Mouse (Mus musculus) cerebellum, adult 9-10 months (tissue): Measurements from ENCODE around the gene Ush2a.

Experiments
- DNase-seq: peaks from one replicate; pipeline ENCODE4 v3.0.0; 2022

Ush2a gene

DNA sequence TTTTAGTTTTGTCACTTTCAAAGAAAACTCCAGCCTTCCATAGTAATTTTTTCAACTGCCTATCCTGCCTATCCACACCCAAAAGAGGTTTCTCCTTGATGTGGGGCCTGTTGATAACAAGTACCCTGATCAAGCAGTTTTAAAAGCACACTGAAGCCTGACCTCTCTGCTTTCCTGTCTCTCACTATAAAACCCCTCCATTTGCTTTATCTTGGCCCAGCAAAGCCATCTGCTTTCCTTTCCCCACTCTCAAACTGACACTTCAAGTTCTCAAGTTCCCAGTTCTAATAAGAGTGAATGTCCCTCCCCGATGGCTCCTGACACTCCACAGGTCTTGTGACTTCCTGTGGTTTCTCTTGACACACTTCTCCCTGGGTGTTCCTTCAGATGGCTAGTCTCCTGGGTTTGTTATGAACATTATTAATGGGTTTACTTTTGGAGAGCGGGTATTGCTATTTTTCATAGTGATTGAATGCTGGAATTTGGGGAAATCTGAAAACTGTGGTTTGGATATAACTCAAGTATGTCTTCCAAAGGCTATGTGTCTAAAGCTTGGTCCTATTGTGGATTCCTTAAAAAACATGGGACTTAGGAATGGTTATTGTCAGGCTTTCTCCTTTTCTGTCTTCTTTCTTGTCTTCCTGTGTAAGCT is 126.1 kb downstream of the Ush2a start:
- DNase-seq, result no peak

DNA sequence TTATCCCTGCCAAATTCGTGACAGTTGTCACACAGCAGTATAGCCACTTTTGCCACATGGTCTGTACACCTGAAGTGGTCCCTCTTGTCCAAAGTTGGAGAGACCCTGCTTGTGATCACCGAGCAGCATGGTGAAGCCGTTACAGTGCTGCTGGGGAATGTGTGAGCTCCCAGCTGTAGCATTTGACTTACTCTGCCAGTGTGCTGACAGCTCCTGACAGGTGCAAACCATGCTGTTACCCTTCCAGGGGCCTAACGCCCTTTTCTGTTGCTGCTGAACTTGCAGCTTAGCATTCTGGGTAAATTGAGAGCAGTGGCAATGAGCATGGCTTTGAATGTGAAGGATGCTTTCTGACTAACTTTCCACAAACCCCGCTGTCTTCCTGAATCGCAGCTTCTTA is 128.3 kb downstream of the Ush2a start:
- DNase-seq, result no peak

DNA sequence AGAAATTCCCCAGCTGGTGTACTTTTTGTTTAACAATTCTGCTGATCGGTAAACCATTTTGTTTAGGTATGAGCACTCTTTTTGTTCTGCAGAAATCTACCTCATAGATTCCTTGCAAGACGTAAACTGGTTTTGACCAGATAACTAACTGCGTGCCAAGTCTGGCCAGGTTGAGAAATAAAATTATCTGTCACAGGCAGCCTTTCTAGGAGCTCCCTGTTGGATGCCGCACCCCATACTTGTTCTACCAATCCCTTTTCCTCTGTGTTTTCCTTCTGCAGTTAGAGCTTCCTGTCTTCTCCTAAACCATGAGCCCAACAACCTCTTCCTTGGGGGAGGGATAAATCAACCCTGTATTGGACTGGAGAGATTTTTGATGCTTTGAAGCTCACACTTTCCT is 145.4 kb downstream of the Ush2a start:
- no peak for DNase-seq

DNA sequence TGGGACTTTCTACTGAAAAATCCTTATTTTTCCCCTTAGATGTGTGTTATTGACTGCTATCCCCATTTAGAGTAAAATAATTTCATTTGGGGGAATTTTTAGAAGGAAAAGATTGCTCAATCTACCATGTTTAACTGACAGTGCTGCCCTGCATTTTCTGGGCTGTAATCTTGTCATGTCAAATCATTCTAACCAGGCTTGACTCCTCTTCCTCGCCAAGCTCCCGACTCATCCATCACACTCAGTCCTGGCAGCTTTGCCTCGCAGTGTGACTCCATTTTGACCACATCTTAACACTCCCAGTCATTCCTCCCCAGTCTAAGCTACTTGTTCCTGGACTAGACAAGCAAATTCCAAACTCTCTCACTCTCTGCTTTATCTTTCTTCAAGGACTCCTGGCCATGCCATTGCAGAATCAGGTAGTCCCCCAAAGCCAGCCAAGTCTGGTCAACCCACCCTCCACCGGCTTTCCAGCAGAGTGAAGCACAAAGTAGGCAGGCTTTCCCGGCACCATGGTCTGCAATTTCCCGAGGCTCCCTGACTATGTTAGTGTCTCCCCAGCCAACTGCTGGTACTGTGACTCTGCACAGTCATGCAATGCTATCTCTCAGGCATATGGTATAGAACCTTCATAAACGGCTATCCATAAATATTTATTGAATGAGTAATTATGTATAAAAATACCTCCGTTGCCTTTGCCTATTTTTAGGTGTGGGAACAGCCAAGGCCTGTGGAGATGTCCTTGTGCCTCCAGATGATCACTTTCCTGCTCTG is 146.0 kb downstream of the Ush2a start:
- no peak for DNase-seq

- DNase-seq, result no peak
These were observed 148.7 kb downstream of the Ush2a start for GRCm38 (mm10) chr1:188410547-188410946.

DNA sequence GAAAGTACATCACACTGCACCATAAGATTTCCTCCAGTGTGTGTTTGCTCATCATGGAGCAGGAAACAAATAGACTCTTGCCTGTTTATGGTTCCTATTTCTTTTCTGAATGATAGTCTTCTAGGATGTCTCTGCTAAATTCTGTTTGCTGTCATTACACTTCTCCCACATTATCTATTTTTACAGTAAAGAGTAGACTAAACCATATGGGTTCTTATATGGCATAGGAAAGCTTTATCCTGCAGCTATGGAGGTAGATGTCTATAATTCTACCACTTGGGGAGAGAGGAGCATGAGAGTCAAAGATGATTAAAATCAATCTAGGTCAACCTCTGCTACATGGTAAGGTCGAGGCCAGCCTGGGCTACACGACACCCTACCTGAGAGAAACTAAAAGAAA is 158.7 kb downstream of the Ush2a start:
- DNase-seq, result no peak

- no peak for DNase-seq
These were observed 166.3 kb downstream of the Ush2a start for GRCm38 (mm10) chr1:188428172-188428571.

- DNase-seq, result no peak
These were observed 168.9 kb downstream of the Ush2a start for GRCm38 (mm10) chr1:188430689-188431088.

DNA sequence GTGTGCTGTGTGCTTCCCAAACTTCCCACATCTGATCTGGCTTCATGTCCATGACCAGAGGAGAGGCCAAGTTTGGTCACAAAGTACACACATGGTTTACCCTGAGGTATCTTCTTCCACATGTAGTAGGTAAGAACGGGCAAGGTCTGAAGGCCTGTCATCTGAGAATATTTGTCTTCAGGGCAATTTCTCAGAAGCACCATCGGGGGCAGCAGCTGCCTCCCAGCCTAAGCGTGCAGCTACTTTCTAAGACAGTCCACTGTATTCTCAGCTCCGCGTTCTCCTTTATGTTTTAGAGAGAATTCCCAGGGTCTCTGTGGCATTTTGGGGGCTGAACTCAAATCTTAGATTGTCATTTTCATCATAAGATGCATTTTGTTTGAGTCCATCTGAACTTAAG is 186.1 kb downstream of the Ush2a start:
- no peak for DNase-seq

- no peak for DNase-seq
These were observed 194.8 kb downstream of the Ush2a start for GRCm38 (mm10) chr1:188456466-188457175.

GRCm38 (mm10) chr1:188457221-188458008 is 195.6 kb downstream of the Ush2a start:
- DNase-seq, result no peak

- DNase-seq, result no peak
These were observed 199.4 kb downstream of the Ush2a start for GRCm38 (mm10) chr1:188461203-188461602.

DNA sequence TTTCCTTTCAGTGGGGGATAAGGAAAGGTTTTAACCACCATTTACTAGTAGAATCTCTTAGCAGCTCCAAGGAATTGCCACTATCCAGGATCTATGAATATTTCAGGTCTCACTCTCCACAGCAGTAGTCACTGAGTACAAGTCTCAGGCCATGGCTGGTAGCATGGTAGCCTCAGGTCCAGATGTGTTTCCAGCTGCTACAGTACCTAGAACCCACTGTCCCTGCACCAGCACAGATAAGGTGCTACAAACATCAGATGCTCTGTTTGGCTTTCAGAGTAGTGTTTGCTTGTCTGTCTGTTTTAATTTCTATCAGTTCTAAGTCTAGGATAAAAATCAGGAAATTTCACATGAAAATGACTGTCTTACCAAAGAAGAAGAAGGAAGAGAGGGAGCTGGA is 202.8 kb downstream of the Ush2a start:
- no peak for DNase-seq

DNA sequence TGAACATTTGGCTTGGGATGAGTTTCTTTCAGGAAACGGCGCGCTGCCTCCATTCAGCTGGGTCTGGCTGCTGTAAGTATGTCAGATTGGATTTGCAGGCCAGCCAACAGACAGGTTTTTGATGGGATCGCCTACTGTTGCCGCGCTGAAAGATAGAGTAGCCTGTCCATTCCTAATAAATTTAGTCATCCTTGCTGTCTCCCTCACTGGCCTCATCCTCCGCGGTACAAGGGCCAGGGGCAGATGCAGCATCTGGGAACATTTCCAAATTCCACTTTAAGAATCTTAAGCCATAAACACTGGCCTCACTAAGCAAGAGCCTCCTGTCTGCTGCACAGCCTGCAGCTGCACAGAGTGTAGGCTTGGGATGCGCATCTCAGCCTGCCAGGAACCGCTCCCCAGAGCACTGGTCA is 206.6 kb downstream of the Ush2a start:
- DNase-seq, result peak; percentile 1

DNA sequence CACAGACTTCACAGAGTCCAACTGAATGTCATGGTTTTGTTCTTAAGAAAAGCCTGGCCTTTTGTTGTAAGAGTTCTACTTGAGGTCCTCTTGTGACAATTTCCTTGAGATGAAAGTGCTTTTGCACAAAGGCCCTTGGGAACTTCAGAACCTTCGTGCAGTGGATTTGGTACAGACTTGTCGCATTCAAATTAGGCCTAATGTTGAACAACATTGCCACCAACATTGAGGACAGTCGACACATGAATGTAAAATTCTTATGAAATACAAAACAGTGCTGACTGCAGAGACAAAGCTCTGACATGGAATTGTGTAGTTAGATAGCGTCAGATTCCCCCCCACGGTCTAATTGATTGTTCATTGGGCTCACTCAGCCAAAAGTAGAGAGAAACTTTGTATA is 243.1 kb downstream of the Ush2a start:
- no peak for DNase-seq

GRCm38 (mm10) chr1:188518792-188519191 is 257.0 kb downstream of the Ush2a start:
- no peak for DNase-seq

DNA sequence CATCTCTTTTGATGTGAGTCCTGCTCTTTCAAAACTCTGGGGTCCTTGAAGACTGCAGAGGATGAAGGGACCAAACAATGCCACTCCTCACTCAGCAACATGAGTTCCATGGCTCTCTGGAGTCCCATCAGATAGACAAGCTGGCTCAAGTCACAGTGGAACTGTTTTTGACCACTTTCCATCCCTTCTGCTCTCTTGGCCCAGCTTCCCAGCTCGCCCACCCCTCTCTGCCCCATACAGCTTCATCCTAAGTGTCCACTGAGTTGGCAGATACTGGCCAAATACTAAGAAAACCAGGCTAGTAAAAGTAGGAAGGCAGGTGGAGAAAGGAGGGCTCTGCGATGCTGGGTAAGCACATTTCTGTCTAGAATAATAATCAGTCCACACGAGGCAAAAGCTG is 265.6 kb downstream of the Ush2a start:
- no peak for DNase-seq

- DNase-seq, result no peak
These were observed 267.8 kb downstream of the Ush2a start for GRCm38 (mm10) chr1:188529606-188530131.

- DNase-seq, result no peak
These were observed 275.2 kb downstream of the Ush2a start for GRCm38 (mm10) chr1:188537021-188537420.

- DNase-seq, result no peak
These were observed 277.8 kb downstream of the Ush2a start for GRCm38 (mm10) chr1:188539621-188540020.

- no peak for DNase-seq
These were observed 279.7 kb downstream of the Ush2a start for GRCm38 (mm10) chr1:188541492-188541891.

DNA sequence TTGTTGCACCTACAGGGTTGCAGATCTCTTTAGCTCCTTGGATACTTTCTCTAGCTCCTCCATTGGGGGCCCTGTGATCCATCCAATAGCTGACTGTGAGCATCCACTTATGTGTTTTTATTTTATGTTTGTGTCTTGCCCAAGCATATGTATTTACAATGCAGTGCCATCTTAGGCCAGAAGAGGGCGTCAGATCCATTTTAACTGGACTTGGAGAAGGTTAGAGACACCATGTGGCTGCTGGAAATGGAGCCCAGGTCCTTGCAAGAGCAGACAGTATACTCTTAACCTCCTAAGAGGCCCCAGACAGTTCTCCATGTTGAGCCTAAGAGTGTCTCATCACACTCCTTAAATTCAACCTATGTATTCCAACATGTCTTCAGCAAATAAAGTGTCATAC is 281.5 kb downstream of the Ush2a start:
- no peak for DNase-seq

DNA sequence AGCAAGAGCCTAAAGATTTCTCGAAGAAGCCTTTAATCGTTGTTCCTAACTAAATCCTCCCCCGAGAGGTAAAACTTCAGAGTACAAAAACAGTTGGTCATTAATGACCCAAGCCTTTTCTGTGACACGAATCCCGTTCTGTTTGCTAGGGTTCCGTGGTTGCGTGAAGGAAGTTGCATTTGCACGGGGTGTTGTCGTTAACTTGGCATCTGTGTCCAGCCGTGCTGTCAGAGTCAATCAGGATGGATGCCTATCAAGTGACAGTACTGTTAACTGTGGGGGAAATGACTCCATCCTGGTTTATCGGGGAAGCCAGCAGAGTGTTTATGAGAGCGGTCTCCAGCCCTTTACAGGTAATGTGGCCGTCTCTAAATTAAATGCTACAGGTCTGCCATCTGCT is 287.9 kb downstream of the Ush2a start:
- DNase-seq, result no peak
